Mouse (Mus musculus) heart, postnatal 0 days (tissue): ENCODE measurements at regions not wholly inside any gene's neighbourhood (a gene's known extent, or its start where the extent isn't known, plus 50 kb on each side); places are given as distances from the start of the nearest gene placed in this dataset.

ENCODE experiments used
- ATAC-seq: fragments of 200-750 bp; cut with Nextera tagmentation; 2 replicates; pipeline ENCODE4 v1.8.0; 2017; ENCODE audit warnings: low read depth, moderate number of reproducible peaks, moderate library complexity; ENCODE audit not compliant: insufficient read depth
- DNase-seq: peaks from one replicate; pipeline ENCODE4 v3.0.0-alpha.2; 2016; ENCODE audit warnings: low spot score
- H3K27ac ChIP-seq: fragments of 300-500 bp; sonication (generic); 2 replicates; pipeline ENCODE4 v1.5.1; 2014; ENCODE audit warnings: low read depth, mild to moderate bottlenecking
- H3K27me3 ChIP-seq: fragments of 300-500 bp; sonication (generic); 2 replicates; pipeline ENCODE4 v1.6.1; 2014; ENCODE audit warnings: low read length, mixed read lengths; ENCODE audit not compliant: control insufficient read depth, insufficient read depth
- H3K36me3 ChIP-seq: fragments of 300-500 bp; sonication (generic); replicated peaks from 2 replicates; pipeline ENCODE4 v1.6.1; 2014; ENCODE audit warnings: low read length, mixed read lengths; ENCODE audit not compliant: control insufficient read depth, insufficient read depth
- H3K4me1 ChIP-seq: fragments of 300-500 bp; sonication (generic); 2 replicates; pipeline ENCODE4 v1.6.1; 2014; ENCODE audit warnings: antibody characterized with exemption; ENCODE audit not compliant: control insufficient read depth, insufficient read depth
- H3K4me2 ChIP-seq: fragments of 300-500 bp; sonication (generic); 2 replicates; pipeline ENCODE4 v1.6.1; 2014; ENCODE audit warnings: low read depth, mild to moderate bottlenecking, low read length, moderate library complexity
- H3K4me3 ChIP-seq: fragments of 300-500 bp; sonication (generic); 2 replicates; pipeline ENCODE4 v1.5.1; 2014; ENCODE audit warnings: low read depth, low read length
- H3K9ac ChIP-seq: fragments of 300-500 bp; sonication (generic); replicated peaks from 2 replicates; pipeline ENCODE4 v1.6.1; 2014; ENCODE audit warnings: low read depth, low read length, mixed read lengths
- H3K9me3 ChIP-seq: fragments of 300-500 bp; sonication (generic); replicated peaks from 2 replicates; pipeline ENCODE4 v1.6.1; 2016; ENCODE audit warnings: low read length; ENCODE audit not compliant: control insufficient read depth
- CTCF ChIP-seq: IDR thresholded peaks from 2 replicates; pipeline ENCODE4 v1.5.1; 2016; ENCODE audit warnings: antibody characterized with exemption, control low read depth, low read depth
- EP300 ChIP-seq: IDR thresholded peaks from 2 replicates; pipeline ENCODE4 v1.6.1; 2016; ENCODE audit warnings: antibody characterized with exemption, low read depth
- WGBS: fragments of 180-500 bp; shearing (Covaris S2); extraction: QIAGEN DNeasy Blood & Tissue Kit; methylation state at CpG from one replicate; pipeline ENCODE4 v1.1.7; 2014; 5-methylcytosine and 5-hydroxymethylcytosine counted together

DNA sequence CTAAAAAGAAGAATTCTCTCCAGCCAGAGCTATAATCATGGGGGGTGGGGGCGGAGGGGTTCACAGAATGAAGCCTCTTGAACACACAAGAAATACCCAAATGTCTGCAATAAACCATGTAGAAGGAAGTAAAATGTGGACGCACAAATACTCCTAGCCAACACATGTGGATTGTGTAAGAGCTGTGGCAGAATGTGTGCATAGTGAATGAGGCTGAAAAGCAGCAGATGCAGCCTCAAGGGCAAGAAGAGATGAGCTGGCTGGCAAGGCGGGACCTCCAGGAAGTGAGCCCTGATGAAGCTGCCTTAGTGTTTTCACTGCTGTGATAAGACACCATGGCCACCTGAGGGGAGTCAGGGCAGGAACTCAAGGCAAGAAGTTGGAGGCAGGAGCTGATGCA, 53.3 kb upstream of the Arhgap28 start:
- Histone ChIP-seq H3K4me1 (no peaks in the 10 kb centered on the region), H3K4me3 (no peak overlapping the region), H3K27me3 (no peaks in the 10 kb centered on the region), H3K9me3 (0 out of 2 replicates have a peak, but pooled peaks cover 4% of the 10 kb centered on the region), H3K27ac (no peak overlapping the region), H3K4me2 (no peak overlapping the region), H3K36me3 (no peaks in the 10 kb centered on the region), H3K9ac (no peak overlapping the region)
- ATAC-seq, result no peak
- TF ChIP-seq CTCF (no peak), EP300 (no peak)
- WGBS, result 66% methylated on average over 3 of the region's 3 CpGs
- no peak for DNase-seq

DNA sequence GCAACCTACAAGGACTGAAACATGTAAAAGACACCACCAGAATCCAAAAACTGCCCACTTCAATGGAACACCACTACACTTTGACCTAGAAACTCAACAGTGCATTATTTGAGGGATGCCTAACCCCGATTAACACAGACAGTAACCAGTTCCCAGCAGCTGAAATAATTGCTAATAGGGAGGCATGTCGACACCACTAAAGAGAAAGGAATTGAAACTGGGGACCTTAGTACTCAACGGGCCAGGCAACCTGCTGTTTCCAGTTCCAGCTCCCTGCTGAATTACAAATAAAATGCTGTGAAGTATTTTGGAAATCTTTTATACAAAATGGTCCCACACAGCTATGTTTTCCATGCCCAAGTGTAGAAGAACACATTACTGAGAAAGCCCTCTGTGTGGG, 56.5 kb upstream of the Arhgap28 start:
- Histone ChIP-seq H3K27me3 (no peaks in the 10 kb centered on the region), H3K27ac (no peak overlapping the region), H3K4me2 (no peak overlapping the region), H3K9me3 (0 out of 2 replicates have a peak, but pooled peaks cover 4% of the 10 kb centered on the region), H3K9ac (no peak overlapping the region), H3K36me3 (no peaks in the 10 kb centered on the region), H3K4me1 (no peaks in the 10 kb centered on the region), H3K4me3 (no peak overlapping the region)
- 76% methylated on average over 3 of the region's 3 CpGs for WGBS
- DNase-seq (no peak), ATAC-seq (no peak)
- TF ChIP-seq EP300 (no peak), CTCF (no peak)

DNA sequence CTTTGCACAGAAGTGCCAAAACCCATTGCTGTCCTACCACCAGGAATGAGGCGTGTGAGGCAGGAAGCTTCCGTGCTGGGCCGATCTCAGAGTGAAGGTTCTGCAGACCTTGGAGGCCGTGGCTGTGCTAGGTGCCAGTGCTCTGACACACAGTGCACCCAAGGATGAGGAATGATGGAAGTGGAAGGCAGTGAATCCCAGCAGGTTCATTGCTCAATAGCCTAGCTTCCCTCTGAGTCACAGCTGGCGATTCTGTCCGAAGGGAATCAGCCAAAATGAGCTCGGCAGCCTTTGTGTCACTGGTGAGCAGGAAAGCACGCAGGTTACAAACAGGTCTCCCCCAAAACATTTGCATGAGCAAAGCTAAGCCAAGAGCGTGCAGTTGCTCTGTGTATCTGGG, 61.8 kb upstream of the Arhgap28 start:
- TF ChIP-seq CTCF (no peak), EP300 (no peak)
- DNase-seq, result no peak
- no peak overlapping the region for H3K9ac ChIP-seq
- no peak for ATAC-seq
- H3K36me3 ChIP-seq, result no peaks in the 10 kb centered on the region
- H3K27ac ChIP-seq, result no peak overlapping the region
- H3K4me1 ChIP-seq, result no peaks in the 10 kb centered on the region
- no peak overlapping the region for H3K4me3 ChIP-seq
- WGBS, result 81% methylated on average over 9 of the region's 9 CpGs
- no peaks in the 10 kb centered on the region for H3K9me3 ChIP-seq
- H3K27me3 ChIP-seq, result no peaks in the 10 kb centered on the region
- H3K4me2 ChIP-seq, result no peak overlapping the region

DNA sequence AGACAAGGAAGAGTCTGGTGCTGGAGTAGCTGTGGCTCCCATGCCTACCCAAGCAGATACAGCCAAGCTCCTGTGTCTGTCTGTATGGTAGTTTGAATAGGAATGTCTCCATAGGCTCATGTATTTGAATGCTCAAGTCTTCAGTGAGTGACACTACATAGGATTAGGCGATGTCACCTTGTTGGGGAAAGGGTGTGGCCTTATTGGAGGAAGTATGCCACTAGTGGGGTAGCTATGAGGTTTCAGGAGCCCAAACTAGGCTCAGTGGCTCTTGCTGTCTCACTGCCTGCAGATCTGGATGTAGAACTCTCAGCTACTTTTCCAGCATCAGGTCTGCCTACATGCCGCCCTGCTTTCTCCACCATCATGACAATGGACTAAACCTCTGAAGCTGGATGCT, 62.3 kb upstream of the Arhgap28 start:
- Histone ChIP-seq H3K27me3 (no peaks in the 10 kb centered on the region), H3K27ac (no peak overlapping the region), H3K4me1 (no peaks in the 10 kb centered on the region), H3K4me3 (no peak overlapping the region), H3K4me2 (no peak overlapping the region), H3K36me3 (no peaks in the 10 kb centered on the region), H3K9ac (no peak overlapping the region), H3K9me3 (no peaks in the 10 kb centered on the region)
- DNase-seq (no peak), ATAC-seq (no peak)
- TF ChIP-seq CTCF (no peak), EP300 (no peak)
- 80% methylated on average over 2 of the region's 2 CpGs for WGBS

DNA sequence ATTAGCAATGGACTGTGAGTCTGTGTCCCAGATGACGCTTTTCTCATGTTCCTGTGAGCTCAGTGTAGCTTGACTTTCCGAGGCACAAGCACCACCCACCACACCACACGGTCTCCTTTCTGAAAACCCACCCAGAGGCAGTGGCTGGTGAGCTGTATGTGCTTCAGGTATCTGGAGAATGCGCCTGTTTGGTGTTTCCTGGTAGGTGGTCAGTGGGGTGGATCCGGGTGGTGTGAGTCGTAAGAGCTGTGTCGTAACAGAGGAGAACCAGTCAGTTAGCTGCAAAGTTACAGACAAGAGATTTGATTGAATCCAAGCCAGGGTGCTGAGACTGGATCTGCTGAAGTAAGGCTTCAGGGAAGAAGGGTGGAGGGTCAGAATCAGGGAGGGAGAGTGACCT, 65.1 kb upstream of the Arhgap28 start:
- TF ChIP-seq CTCF (no peak), EP300 (no peak)
- Histone ChIP-seq H3K27me3 (no peaks in the 10 kb centered on the region), H3K36me3 (no peaks in the 10 kb centered on the region), H3K9ac (no peak overlapping the region), H3K4me2 (no peak overlapping the region), H3K4me3 (no peak overlapping the region), H3K27ac (no peak overlapping the region), H3K9me3 (no peaks in the 10 kb centered on the region), H3K4me1 (no peaks in the 10 kb centered on the region)
- DNase-seq, result no peak
- ATAC-seq, result no peak
- 61% methylated on average over 7 of the region's 7 CpGs for WGBS

DNA sequence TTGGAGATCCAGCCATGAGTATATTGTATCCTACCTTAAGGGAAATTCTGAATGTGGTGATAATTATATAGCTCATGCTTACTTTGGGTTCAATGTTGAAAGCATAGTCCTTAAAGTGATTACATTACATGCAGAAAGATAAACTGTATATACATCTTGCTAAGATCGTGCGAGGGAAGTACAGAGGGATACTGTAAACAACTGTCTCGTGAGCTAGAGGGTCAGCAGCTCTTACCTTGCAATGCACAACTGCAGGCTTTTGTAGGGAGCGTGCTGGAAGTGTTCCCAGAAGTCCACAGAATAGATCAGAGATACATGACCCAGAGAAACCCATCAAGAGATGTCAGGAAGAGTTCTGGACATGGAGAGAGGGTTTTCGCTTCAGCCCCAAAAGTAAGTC, 65.6 kb upstream of the Arhgap28 start:
- no peaks in the 10 kb centered on the region for H3K9me3 ChIP-seq
- no peak overlapping the region for H3K4me3 ChIP-seq
- H3K9ac ChIP-seq, result no peak overlapping the region
- ATAC-seq (no peak), DNase-seq (no peak)
- 71% methylated on average over 5 of the region's 5 CpGs for WGBS
- H3K4me1 ChIP-seq, result no peaks in the 10 kb centered on the region
- H3K4me2 ChIP-seq, result no peak overlapping the region
- TF ChIP-seq EP300, result no peak
- no peak for TF ChIP-seq CTCF
- no peaks in the 10 kb centered on the region for H3K27me3 ChIP-seq
- no peak overlapping the region for H3K27ac ChIP-seq
- H3K36me3 ChIP-seq, result no peaks in the 10 kb centered on the region
